Mouse (Mus musculus) lung, embryonic 14.5 days (tissue): ENCODE results near the gene Tex13c2. TPM values are rescaled to one million over a fixed set of nuclear protein-coding genes. Genes with fewer than 3 reads are reported as not detected.

ENCODE experiments used
- ATAC-seq: fragments of 200-750 bp; cut with Nextera tagmentation; 2 replicates; pipeline ENCODE4 v1.8.0; 2017; ENCODE audit warnings: mild to moderate bottlenecking, moderate TSS enrichment, moderate library complexity; ENCODE audit not compliant: insufficient read depth
- DNase-seq: peaks from one replicate; pipeline ENCODE4 v3.0.0-alpha.2; 2015
- H3K27ac ChIP-seq: fragments of 300-500 bp; sonication (generic); 2 replicates; pipeline ENCODE4 v1.5.1; 2014; ENCODE audit warnings: low read depth, mild to moderate bottlenecking, moderate library complexity
- H3K27me3 ChIP-seq: fragments of 300-500 bp; sonication (generic); 2 replicates; pipeline ENCODE4 v1.6.1; 2014; ENCODE audit warnings: low read length, control low read depth; ENCODE audit not compliant: insufficient read depth
- H3K36me3 ChIP-seq: fragments of 300-500 bp; sonication (generic); 2 replicates; pipeline ENCODE4 v1.6.1; 2014; ENCODE audit warnings: control low read depth; ENCODE audit not compliant: insufficient read depth
- H3K4me1 ChIP-seq: fragments of 300-500 bp; sonication (generic); 2 replicates; pipeline ENCODE4 v1.6.1; 2014; ENCODE audit warnings: antibody characterized with exemption, control low read depth; ENCODE audit not compliant: insufficient read depth
- H3K4me2 ChIP-seq: fragments of 300-500 bp; sonication (generic); 2 replicates; pipeline ENCODE4 v1.6.1; 2014; ENCODE audit warnings: mild to moderate bottlenecking
- H3K4me3 ChIP-seq: fragments of 300-500 bp; sonication (generic); 2 replicates; pipeline ENCODE4 v1.5.1; 2014; ENCODE audit warnings: low read depth, low read length
- H3K9ac ChIP-seq: fragments of 300-500 bp; sonication (generic); 2 replicates; pipeline ENCODE4 v1.6.1; 2014
- H3K9me3 ChIP-seq: fragments of 300-500 bp; sonication (generic); 2 replicates; pipeline ENCODE4 v1.6.1; 2016; ENCODE audit warnings: low read depth, low read length, control low read depth
- CTCF ChIP-seq: IDR thresholded peaks from 2 replicates; pipeline ENCODE4 v1.5.1; 2016; ENCODE audit warnings: antibody characterized with exemption, low read depth
- WGBS: fragments of 180-500 bp; shearing (Covaris S2); extraction: QIAGEN DNeasy Blood & Tissue Kit; methylation state at CpG from one replicate; pipeline ENCODE4 v1.1.7; 2014; 5-methylcytosine and 5-hydroxymethylcytosine counted together
- polyA plus RNA-seq: library from polyadenylated mRNA; unstranded; fragments of >200 nt; fragmentation: Nextera tagmentation; extraction: Ambion mirVana; gene quantifications from 2 replicates; pipeline ENCODE4 v1.2.1, GENCODE M21; 2014

The Tex13c2 gene
- polyA plus RNA-seq = not detected in 2 replicates

GRCm38 (mm10) chrX:42489446-42489845 is at the start of gene Tex13c2:
Gene Tex13c2, plus strand, starts transcription at chrX:42489691.
- Histone ChIP-seq H3K9ac (no peak within 1 kb of the TSS), H3K4me2 (no peak within 1 kb of the TSS), H3K4me1 (no peaks in the 10 kb centered on the region), H3K27ac (no peak within 1 kb of the TSS), H3K27me3 (no peaks in the 10 kb centered on the region), H3K4me3 (no peak within 1 kb of the TSS), H3K36me3 (no peaks in the 10 kb centered on the region), H3K9me3 (no peaks in the 10 kb centered on the region)
- DNase-seq (no peak), ATAC-seq (no peak)
- WGBS = 91% methylated on average over 16 of the region's 16 CpGs
- no peak for TF ChIP-seq CTCF

DNA sequence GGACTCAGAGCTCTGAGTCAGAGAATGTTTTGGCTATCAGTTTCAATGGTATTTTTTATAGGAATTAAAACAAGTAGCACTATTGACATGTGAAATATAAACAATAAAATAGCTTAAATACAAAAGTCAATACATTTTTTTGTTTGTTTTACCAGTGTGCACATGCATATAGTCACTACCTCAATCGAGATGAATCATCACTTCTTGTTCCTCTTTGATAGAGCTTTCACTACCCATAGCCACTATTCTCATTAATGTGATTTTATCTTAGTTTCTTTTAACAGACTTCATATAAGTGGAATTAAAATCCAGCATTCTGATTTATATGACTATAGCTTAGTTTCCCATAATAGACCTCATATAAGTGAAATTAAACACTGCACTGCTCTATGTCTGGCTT is 39.2 kb upstream of the Tex13c2 start:
- no peaks in the 10 kb centered on the region for H3K4me1 ChIP-seq
- WGBS = 78% methylated on average over 1 of the region's 1 CpGs
- ATAC-seq = no peak
- TF ChIP-seq CTCF = no peak
- H3K27ac ChIP-seq = no peak overlapping the region
- no peak overlapping the region for H3K9ac ChIP-seq
- no peak overlapping the region for H3K4me2 ChIP-seq
- no peaks in the 10 kb centered on the region for H3K27me3 ChIP-seq
- no peaks in the 10 kb centered on the region for H3K36me3 ChIP-seq
- no peaks in the 10 kb centered on the region for H3K9me3 ChIP-seq
- DNase-seq = no peak
- no peak overlapping the region for H3K4me3 ChIP-seq

DNA sequence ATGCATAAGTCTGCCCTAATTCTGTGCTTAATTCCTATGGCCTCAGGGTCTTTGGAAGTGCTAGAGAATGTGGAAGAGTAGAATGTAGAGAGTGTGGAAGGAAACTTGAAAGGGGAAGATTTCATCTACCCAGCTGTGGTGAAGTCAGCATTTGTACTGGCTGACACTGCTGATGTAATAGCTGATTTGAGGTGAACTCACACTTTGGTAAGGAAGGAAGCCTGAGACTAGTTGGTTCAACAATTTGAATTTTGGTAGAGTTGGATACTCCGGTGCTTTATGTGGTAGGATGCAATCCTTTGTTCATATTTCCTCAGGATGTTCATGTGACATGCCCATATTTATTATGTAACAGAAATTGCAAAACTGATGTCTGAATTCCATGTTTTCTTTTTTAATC is 36.5 kb upstream of the Tex13c2 start:
- Histone ChIP-seq H3K9me3 (no peaks in the 10 kb centered on the region), H3K4me1 (no peaks in the 10 kb centered on the region), H3K4me3 (no peak overlapping the region), H3K27me3 (no peaks in the 10 kb centered on the region), H3K36me3 (no peaks in the 10 kb centered on the region), H3K4me2 (no peak overlapping the region), H3K27ac (no peak overlapping the region), H3K9ac (no peak overlapping the region)
- ATAC-seq = no peak
- TF ChIP-seq CTCF = no peak
- no peak for DNase-seq
- 77% methylated on average over 1 of the region's 1 CpGs for WGBS

- DNase-seq = no peak
- 72% methylated on average over 7 of the region's 7 CpGs for WGBS
- no peak for TF ChIP-seq CTCF
- H3K27ac ChIP-seq = no peak overlapping the region
- H3K4me3 ChIP-seq = no peak overlapping the region
- H3K9me3 ChIP-seq = no peaks in the 10 kb centered on the region
- H3K4me2 ChIP-seq = no peak overlapping the region
- no peak for ATAC-seq
- no peaks in the 10 kb centered on the region for H3K36me3 ChIP-seq
- no peak overlapping the region for H3K9ac ChIP-seq
- H3K27me3 ChIP-seq = no peaks in the 10 kb centered on the region
- no peaks in the 10 kb centered on the region for H3K4me1 ChIP-seq
Measured at GRCm38 (mm10) chrX:42454533-42454932, 35.0 kb upstream of the Tex13c2 start.

DNA sequence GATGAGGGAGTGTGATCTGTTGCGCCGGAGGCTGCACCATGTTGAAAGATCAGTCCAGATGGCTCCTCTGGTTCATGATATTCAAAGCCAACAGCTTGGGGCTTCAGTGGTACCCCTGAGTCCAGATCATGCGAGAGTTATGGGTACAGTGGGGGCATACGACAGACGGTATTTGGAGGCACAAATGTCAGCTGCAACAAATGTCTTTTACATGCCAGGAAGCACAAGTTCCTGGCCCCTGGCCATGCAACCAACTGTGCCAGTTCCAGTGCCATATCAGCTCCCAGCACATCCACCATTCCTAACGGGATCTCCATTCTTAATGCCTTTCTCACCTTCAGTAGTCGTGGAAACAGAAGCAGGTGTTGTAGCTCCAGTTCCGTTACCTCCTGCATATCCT is 845 bp downstream of the Tex13c2 start:
- Histone ChIP-seq H3K36me3 (no peaks in the 10 kb centered on the region), H3K9me3 (no peaks in the 10 kb centered on the region), H3K4me3 (no peak overlapping the region), H3K27me3 (no peaks in the 10 kb centered on the region), H3K4me1 (no peaks in the 10 kb centered on the region), H3K9ac (no peak overlapping the region), H3K4me2 (no peak overlapping the region), H3K27ac (no peak overlapping the region)
- TF ChIP-seq CTCF = no peak
- 90% methylated on average over 8 of the region's 8 CpGs for WGBS
- DNase-seq (no peak), ATAC-seq (no peak)

DNA sequence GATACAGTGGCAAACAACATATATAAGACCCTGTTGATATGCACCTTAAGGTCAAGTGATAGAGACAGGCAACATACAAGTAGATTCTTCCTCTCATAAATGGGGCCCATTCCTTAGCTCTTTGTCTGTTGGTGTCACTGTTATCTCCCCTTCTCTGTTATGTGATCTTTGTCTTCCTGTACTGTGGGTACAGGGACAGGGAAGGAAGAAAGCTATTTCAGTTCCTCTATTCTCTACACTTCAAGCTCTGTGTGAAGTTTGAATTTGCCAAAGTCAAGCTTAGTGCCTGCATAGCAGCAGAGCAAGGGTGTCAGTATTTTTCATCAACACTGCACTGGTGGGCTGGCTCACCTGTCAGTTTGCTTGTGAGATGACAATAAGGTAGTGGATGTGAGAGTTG is 11.0 kb downstream of the Tex13c2 start:
- no peaks in the 10 kb centered on the region for H3K27me3 ChIP-seq
- H3K36me3 ChIP-seq = no peaks in the 10 kb centered on the region
- no peaks in the 10 kb centered on the region for H3K9me3 ChIP-seq
- H3K4me1 ChIP-seq = no peaks in the 10 kb centered on the region
- no peak overlapping the region for H3K27ac ChIP-seq
- no peak for TF ChIP-seq CTCF
- DNase-seq (no peak), ATAC-seq (no peak)
- H3K4me3 ChIP-seq = no peak overlapping the region
- no peak overlapping the region for H3K9ac ChIP-seq
- no peak overlapping the region for H3K4me2 ChIP-seq

GRCm38 (mm10) chrX:42502291-42503043 is 13.0 kb downstream of the Tex13c2 start, which contains the start of gene Sh2d1a:
Gene Sh2d1a, plus strand, starts transcription at chrX:42502453.
- Histone ChIP-seq H3K36me3 (no peaks in the 10 kb centered on the region), H3K4me3 (no peak within 1 kb of the TSS), H3K4me1 (no peaks in the 10 kb centered on the region), H3K4me2 (no peak within 1 kb of the TSS), H3K9me3 (no peaks in the 10 kb centered on the region), H3K27me3 (no peaks in the 10 kb centered on the region), H3K27ac (no peak within 1 kb of the TSS), H3K9ac (no peak within 1 kb of the TSS)
- ATAC-seq (no peak), DNase-seq (no peak)
- WGBS = 70% methylated on average over 13 of the region's 13 CpGs
- TF ChIP-seq CTCF = no peak
